Mouse (Mus musculus) left cerebral cortex, adult 2 months (tissue): ENCODE data around the gene Gdf2. TPM values are rescaled to one million over a fixed set of nuclear protein-coding genes. Genes with fewer than 3 reads are reported as not detected.

ENCODE experiments used
- DNase-seq, 2 experiments: peaks; one replicate each; pipeline ENCODE4 v3.0.0; 2021 to 2022; ENCODE audit warnings: low spot score in 2 of 2, mixed read lengths in 1 of 2; ENCODE audit errors: extremely low spot score in 1 of 2
- H3K27ac ChIP-seq: fragments of 200-600 bp; 2 replicates; pipeline ENCODE4 v1.8.1; 2022
- H3K4me3 ChIP-seq: fragments of 200-600 bp; 2 replicates; pipeline ENCODE4 v1.8.1; 2022
- CTCF ChIP-seq: fragments of 200-600 bp; IDR thresholded peaks from 2 replicates; pipeline ENCODE4 v1.8.1; 2022; ENCODE audit warnings: antibody characterized with exemption, mild to moderate bottlenecking, moderate library complexity
- intact Hi-C: fragments of 180-260 bp; cut with DNase I; formaldehyde crosslinking; loops from one replicate; pipeline ENCODE4 v1.15.1; 2025
- long read RNA-seq, 2 experiments: library from polyadenylated mRNA; stranded (forward); transcript quantifications; one replicate each; pipeline ENCODE4 v2.0.0; 2021; ENCODE audit warnings: borderline mapping rate in 2 of 2
- total RNA-seq, 2 experiments: library from RNA; stranded (reverse); gene quantifications; 2 replicates each; pipeline ENCODE4 v1.2.3; 2021

Gene Gdf2
- total RNA-seq, result not detected
- long read RNA-seq, experiment 1, result 0 reads
- long read RNA-seq, experiment 2, result 0 reads

DNA sequence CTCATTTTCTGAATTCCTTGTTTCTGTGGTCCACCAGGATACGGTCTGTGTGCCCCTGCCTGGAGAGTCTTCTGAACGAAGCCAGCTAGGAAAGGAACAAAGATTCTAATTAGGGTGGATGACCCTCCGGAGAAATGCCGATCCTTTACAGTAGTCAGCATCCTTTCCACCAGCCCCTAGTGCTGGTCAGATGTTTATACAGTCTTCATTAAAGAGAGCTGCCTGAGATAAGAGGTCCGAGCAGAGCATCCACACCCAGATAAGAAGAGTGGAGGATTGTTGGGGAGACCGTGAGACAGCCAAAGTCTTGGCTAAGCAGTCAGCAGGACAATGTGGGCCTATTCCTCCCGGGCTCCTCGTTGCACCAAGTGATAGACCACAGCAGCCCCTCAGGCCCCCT, at the start of gene Gdf2:
TSS of gene Gdf2 (plus strand) at position 301 of the 400 bp plus-strand sequence.
- intact Hi-C loops, result no loop called here
- no peak within 1 kb of the TSS for H3K4me3 ChIP-seq
- TF ChIP-seq CTCF, result no peak
- no peak within 1 kb of the TSS for H3K27ac ChIP-seq
- DNase-seq, result no peak

DNA sequence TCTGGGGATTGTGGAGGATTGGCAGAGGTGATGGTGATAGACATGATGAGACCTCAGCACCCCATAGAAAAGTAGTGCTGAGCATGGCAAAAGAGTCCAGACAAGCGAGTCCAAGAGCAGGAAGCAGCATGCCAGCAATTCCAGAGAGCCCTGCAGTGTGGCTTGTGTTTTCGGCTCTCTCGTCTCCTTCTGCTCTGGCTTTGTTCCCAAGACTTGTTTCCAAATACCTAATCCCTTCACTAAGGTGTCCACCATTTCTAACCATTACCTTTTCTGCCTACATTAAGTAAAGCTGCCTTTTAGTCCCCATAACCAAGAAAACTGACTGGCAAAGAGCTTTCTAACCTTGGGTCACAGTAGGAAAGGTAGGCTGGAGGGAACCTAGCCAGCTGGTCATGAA, 49.3 kb upstream of the Gdf2 start:
- no peak for TF ChIP-seq CTCF
- intact Hi-C loops, result no loop called here
- H3K27ac ChIP-seq, result no peak overlapping the region
- H3K4me3 ChIP-seq, result no peak overlapping the region
- DNase-seq, result no peak

DNA sequence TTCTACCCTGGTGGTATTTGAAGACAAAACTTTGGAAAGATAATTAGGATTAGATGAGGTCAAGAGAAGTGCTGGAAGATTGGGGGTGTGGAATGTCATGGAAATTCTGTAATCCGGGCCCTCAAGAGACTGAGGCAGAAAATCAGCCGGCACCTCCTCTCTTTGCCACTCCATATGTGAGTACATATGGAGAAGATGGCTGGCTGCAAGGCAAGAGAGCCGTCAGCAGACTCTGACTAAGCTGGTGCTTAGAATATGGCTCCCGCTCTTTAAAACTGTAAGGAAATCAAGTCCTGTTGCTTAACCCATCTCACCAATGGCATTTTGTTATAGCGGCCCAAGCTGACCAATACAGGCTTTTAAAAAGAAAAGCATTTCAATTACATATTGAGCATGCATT, 45.1 kb upstream of the Gdf2 start:
- no peak for DNase-seq
- intact Hi-C loops, result no loop called here
- no peak for TF ChIP-seq CTCF
- H3K4me3 ChIP-seq, result no peak overlapping the region
- no peak overlapping the region for H3K27ac ChIP-seq

DNA sequence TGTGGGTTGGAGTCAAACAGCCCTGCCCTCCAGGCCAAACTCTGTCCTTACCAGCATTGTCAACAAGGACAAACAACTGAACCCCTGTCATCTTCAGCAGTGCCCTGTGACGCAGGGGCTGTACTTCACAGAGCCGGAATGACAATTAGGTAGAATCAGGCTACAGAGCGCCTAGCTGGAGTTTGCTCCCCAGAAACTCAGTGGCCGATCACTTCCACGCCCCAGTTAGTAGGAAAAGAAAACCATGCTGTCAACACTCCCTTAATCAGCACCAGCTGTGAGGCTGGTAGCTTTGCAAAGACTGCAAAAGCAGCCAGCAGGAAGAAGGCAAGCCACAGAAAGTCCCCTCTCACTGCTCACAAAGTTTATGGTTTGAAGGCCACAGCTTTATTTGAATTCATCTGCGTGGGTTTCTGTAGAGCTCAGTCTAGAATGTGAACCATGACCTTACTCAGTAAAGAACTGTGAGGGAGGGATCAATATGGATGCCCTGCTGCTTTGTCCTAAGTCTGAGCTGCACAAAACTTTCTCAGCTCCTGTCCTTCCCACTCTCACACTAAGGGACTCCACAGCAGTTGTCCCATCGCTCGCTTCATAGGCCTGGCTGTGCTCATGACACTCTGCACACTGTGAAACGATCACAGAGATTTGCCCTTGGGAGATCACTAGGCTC, 44.1 kb upstream of the Gdf2 start:
- TF ChIP-seq CTCF, result no peak
- no peak for DNase-seq
- intact Hi-C loops, result no loop called here
- Histone ChIP-seq H3K27ac (peak overlapping the region; percentile 49; the same call in 1 of the 2 replicates), H3K4me3 (no peak overlapping the region)

DNA sequence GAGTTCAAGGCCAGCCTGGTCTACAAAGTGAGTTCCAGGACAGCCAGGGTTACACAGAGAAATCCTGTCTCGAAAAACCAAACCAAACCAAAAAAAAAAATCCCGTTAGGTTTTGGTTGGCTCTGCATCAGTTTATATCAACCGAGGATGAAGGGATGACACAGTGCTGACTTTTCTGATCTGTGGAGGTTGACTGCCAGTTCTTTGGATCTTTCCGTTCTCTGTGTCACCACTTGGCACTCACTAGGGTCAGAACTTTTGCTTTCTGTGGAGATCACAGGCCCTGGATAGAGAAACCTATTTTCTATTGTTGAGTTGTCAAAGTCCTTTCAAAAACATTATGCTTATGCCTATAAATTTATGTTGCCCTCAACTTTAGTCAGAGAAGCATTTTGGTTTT, 38.1 kb upstream of the Gdf2 start:
- no peak for TF ChIP-seq CTCF
- Histone ChIP-seq H3K27ac (no peak overlapping the region), H3K4me3 (no peak overlapping the region)
- no peak for DNase-seq
- intact Hi-C loops, result no loop called here

DNA sequence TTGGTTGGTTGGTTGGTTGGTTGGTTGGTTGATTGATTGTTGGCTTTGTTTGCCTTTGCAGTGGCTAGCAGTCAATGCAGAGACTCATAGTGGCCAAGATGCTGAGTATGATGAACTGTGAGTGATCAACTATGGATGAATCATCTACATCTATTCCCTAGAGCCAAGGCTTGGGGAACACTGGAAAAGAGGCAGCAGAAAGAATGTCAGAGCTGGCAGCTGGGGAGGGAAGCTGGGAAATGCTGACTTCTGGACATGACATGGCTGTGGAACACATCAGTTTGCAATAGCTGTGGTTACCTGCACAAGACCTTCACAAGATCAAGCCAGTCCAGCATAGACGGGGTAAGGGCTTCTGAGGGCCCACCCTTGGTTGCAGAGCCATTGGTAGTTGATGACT, 37.6 kb upstream of the Gdf2 start:
- no peak for DNase-seq
- intact Hi-C loops, result no loop called here
- no peak overlapping the region for H3K4me3 ChIP-seq
- no peak overlapping the region for H3K27ac ChIP-seq
- TF ChIP-seq CTCF, result no peak

DNA sequence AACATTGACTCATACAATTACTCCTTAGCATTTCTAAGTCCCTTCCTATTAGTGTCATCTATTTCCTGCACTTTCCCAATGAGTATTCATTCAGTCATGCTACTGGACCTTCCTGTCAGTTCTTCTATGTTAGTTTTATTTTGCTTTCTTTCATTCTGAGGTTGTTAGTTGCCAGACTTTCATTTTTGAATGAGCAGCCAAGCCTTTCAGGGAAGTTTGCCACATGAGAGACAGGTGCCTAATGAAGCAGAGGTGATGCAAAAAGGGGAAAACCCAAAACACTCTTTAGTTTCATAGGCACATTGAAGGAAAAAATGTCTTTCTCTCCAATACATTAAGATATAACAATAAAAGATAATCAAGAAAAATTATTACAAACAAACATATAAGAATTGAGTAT, 36.0 kb upstream of the Gdf2 start:
- intact Hi-C loops, result no loop called here
- DNase-seq, result no peak
- no peak for TF ChIP-seq CTCF
- Histone ChIP-seq H3K27ac (no peak overlapping the region), H3K4me3 (no peak overlapping the region)

DNA sequence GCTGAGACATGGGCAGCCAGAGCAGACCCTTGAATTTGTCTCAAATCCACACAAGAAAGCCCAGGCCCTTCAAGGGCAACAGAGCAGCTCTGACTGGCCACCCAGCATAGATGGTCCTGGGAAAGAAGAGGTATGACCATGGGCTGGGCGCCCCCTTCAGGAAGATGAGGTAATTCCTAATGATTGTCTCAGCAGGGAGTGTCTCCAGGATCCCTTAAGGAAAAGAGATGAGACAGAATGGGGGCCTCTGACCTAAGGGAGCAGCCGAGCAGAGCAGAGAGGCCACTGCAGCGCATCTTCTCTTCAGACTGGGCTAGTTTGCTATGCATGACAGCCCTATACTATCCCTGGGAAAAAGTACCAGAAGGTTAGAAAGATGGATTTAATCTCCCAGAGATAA, 27.1 kb upstream of the Gdf2 start:
- TF ChIP-seq CTCF, result peak; percentile 58
- H3K4me3 ChIP-seq, result no peak overlapping the region
- intact Hi-C loops, result loop anchor here (5.0 kb wide), 2 partner anchors 81 to 216 kb away; no protein-coding TSS in a partner anchor
- peak; percentile 41 to 42 for DNase-seq
- H3K27ac ChIP-seq, result no peak overlapping the region

DNA sequence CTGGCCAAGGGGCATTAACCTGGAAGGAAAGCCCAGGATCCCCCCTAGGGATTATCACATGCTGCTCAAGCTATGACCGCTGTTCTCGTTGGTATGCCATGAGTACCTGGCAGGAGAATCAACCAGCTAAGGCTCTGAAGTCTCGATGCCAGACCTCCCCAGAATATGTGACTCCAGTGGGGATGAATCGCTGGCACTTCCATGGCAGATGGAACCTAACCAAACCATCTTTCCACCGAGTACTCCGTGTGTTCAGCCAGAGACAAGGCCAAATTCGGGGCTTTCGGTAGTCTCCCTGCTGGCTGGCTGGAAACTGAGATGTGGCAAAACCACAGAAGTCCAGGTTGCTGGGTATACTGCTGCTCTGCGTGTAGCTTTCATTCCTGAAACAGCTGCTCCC, 26.6 kb upstream of the Gdf2 start:
- intact Hi-C loops, result loop anchor here (5.0 kb wide), 2 partner anchors 82 to 217 kb away; no protein-coding TSS in a partner anchor
- no peak for DNase-seq
- no peak for TF ChIP-seq CTCF
- no peak overlapping the region for H3K4me3 ChIP-seq
- no peak overlapping the region for H3K27ac ChIP-seq

DNA sequence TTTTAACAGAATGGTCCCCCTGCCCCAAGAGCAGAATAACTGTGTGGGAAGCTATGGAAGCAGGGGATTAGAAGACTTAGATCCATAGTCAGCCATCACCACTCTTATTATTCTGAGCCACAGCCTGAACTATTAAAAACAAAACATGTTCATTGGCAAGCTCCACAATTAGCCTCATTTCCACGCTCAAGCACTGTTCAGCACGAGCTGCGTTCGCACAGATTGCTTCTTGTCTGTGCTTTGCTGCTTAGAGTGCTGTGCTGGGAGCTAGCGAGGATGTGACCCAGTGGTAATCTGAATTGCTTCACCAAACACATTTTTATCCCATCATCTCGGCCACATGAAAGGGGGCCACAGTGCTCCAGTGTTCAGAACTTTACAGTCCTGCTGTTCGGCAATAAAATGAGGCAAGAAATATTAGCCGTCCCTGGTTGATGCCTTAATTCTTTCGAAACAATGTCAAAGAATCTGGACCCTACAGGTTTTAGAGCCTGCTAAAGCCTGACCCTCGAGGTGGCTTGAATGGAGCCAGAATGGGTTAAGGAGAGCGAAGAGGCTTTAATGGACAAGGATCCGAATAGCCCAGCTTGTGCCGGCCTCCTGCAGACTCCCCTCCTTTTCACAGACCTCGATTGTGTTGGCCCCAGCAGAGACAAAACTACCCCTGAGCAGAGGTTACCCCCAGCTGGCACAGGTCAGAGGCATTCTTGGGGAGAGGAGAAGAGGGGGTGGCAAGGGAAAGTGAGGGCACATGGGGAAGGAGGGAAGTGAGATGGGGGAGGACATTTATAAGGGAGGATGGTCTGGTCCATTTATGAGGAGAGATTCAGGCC, 19.9 kb upstream of the Gdf2 start:
- no peak overlapping the region for H3K27ac ChIP-seq
- intact Hi-C loops, result no loop called here
- no peak for DNase-seq
- H3K4me3 ChIP-seq, result no peak overlapping the region
- no peak for TF ChIP-seq CTCF

DNA sequence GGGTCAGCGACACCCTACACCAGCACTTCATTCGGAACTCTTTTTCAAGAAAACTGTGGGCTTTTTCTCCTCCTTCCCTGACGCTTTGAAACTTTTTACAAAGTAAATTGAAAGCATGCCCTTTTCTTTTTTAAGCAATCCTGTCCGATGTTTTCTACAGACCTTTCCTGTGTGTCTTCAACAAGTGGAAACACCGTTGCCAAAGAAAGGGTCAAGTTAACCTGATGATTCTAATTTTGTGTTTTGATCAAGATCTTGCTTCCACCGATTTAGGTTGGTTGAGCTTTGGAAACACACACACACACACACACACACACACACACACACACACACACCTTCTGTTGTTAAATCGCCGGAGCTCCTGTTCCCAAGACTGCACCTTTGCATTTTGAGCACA, 18.1 kb upstream of the Gdf2 start:
- Histone ChIP-seq H3K27ac (no peak overlapping the region), H3K4me3 (peak overlapping the region; percentile 52; the same call in 1 of the 2 replicates)
- TF ChIP-seq CTCF, result no peak
- intact Hi-C loops, result no loop called here
- no peak for DNase-seq
